Mouse (Mus musculus) stomach, embryonic 14.5 days (tissue): ENCODE results near the gene Glrx5. TPM values are rescaled to one million over a fixed set of nuclear protein-coding genes. Genes with fewer than 3 reads are reported as not detected.
A peak's percentile ranks its signal among the peaks of the same experiment; 100 is the strongest.

Experiments used
- ATAC-seq: fragments of 200-750 bp; cut with Nextera tagmentation; 2 replicates; pipeline ENCODE4 v1.8.0; 2017; ENCODE audit warnings: low read depth, moderate TSS enrichment; ENCODE audit not compliant: insufficient number of reproducible peaks, insufficient read depth, low FRiP score
- H3K27ac ChIP-seq: fragments of 300-500 bp; sonication (generic); 2 replicates; pipeline ENCODE4 v1.5.1; 2014; ENCODE audit warnings: mild to moderate bottlenecking, low read length, moderate library complexity, mixed read lengths
- H3K27me3 ChIP-seq: fragments of 300-500 bp; sonication (generic); 2 replicates; pipeline ENCODE4 v1.6.1; 2014; ENCODE audit warnings: low read length, control low read depth, mixed read lengths; ENCODE audit not compliant: control insufficient read depth, insufficient read depth
- H3K36me3 ChIP-seq: fragments of 300-500 bp; sonication (generic); 2 replicates; pipeline ENCODE4 v1.6.1; 2014; ENCODE audit warnings: mild to moderate bottlenecking, control low read depth, low read length, moderate library complexity, mixed read lengths; ENCODE audit not compliant: control insufficient read depth, insufficient read depth
- H3K4me1 ChIP-seq: fragments of 300-500 bp; sonication (generic); 2 replicates; pipeline ENCODE4 v1.6.1; 2014; ENCODE audit warnings: low read length, control low read depth, mixed read lengths; ENCODE audit not compliant: control insufficient read depth, insufficient read depth
- H3K4me2 ChIP-seq: fragments of 300-500 bp; sonication (generic); replicated peaks from 2 replicates; pipeline ENCODE4 v1.6.1; 2014; ENCODE audit warnings: low read depth, low read length, control low read depth
- H3K4me3 ChIP-seq: fragments of 300-500 bp; sonication (generic); 2 replicates; pipeline ENCODE4 v1.5.1; 2014; ENCODE audit warnings: low read depth, low read length, control low read depth
- H3K9ac ChIP-seq: fragments of 300-500 bp; sonication (generic); replicated peaks from 2 replicates; pipeline ENCODE4 v1.6.1; 2014; ENCODE audit warnings: low read depth, mild to moderate bottlenecking, control low read depth, low read length, moderate library complexity, mixed read lengths
- H3K9me3 ChIP-seq: fragments of 300-500 bp; sonication (generic); 2 replicates; pipeline ENCODE4 v1.6.1; 2016; ENCODE audit warnings: low read depth, low read length, control low read depth; ENCODE audit not compliant: control insufficient read depth
- WGBS: fragments of 180-500 bp; shearing (Covaris S2); extraction: QIAGEN DNeasy Blood & Tissue Kit; methylation state at CpG from one replicate; pipeline ENCODE4 v1.1.7; 2014; 5-methylcytosine and 5-hydroxymethylcytosine counted together
- polyA plus RNA-seq: library from polyadenylated mRNA; unstranded; fragments of >200 nt; fragmentation: Nextera tagmentation; extraction: Ambion mirVana; gene quantifications from 2 replicates; pipeline ENCODE4 v1.2.1, GENCODE M21; 2014

Glrx5 gene
- polyA plus RNA-seq, 1 experiment from 2014 or later: 144 TPM

GRCm38 (mm10) chr12:105021441-105022069 lies 10.9 kb upstream of the Glrx5 start:
- WGBS: 73% methylated on average over 8 of the region's 8 CpGs
- H3K27me3 ChIP-seq: no peaks in the 10 kb centered on the region
- no peak overlapping the region for H3K4me2 ChIP-seq
- no peaks in the 10 kb centered on the region for H3K36me3 ChIP-seq
- H3K27ac ChIP-seq: no peak overlapping the region
- H3K4me1 ChIP-seq: 0 out of 2 replicates have a peak, but pooled peaks cover 2% of the 10 kb centered on the region
- H3K9me3 ChIP-seq: peaks cover 2% of the 10 kb centered on the region; the same call in 1 of the 2 replicates
- no peak overlapping the region for H3K9ac ChIP-seq
- no peak overlapping the region for H3K4me3 ChIP-seq
- ATAC-seq: no peak

DNA sequence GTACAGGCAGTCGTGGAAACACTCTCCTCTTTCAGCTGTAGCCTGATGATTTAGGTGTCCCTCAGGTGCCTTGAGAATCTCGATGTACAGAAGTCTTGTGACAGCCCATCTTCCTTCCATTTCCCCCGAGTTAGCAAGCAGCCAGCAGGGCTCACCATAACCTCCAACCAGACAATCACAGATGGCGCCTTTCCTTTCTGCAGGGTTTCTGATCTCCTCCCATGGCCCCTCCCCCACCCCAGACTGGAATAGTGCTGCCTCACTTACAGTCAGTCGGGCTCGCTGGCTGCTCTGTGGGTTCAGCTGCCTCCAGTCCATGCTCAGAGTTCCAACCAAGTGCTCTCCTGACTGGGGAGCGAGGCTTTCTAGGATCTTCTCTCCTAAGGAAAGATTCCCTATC lies 10.3 kb upstream of the Glrx5 start:
- Histone ChIP-seq H3K4me1 (0 out of 2 replicates have a peak, but pooled peaks cover 2% of the 10 kb centered on the region), H3K9me3 (peaks cover 2% of the 10 kb centered on the region; the same call in 1 of the 2 replicates), H3K4me2 (no peak overlapping the region), H3K27ac (no peak overlapping the region), H3K4me3 (no peak overlapping the region), H3K9ac (no peak overlapping the region), H3K27me3 (no peaks in the 10 kb centered on the region), H3K36me3 (no peaks in the 10 kb centered on the region)
- 55% methylated on average over 7 of the region's 7 CpGs for WGBS
- no peak for ATAC-seq

DNA sequence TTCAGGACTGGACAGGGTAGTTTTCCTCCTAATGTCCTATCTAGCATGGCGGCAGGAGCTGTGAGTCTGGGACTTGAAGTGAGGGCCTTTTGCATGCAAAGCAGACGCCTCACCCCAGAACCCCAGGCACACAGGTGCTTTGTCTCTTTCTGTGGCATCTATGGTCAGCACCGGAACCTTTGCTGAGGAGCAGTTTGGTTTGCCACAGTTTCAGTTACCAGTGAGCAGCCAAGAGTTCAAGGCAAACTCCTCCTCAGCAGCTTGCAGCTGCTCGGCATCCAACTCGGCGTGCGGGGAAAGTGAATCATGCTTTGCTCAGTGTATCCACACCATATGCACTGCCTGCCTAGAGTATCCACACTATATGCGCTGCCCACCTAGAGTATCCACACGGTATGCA lies 9.7 kb upstream of the Glrx5 start:
- no peak for ATAC-seq
- Histone ChIP-seq H3K4me1 (0 out of 2 replicates have a peak, but pooled peaks cover 2% of the 10 kb centered on the region), H3K4me2 (no peak overlapping the region), H3K9ac (no peak overlapping the region), H3K9me3 (peaks cover 2% of the 10 kb centered on the region; the same call in 1 of the 2 replicates), H3K27me3 (no peaks in the 10 kb centered on the region), H3K4me3 (no peak overlapping the region), H3K27ac (no peak overlapping the region), H3K36me3 (no peaks in the 10 kb centered on the region)
- WGBS: 97% methylated on average over 9 of the region's 9 CpGs

- peak; percentile 60; the same call in 1 of the 2 replicates for ATAC-seq
- Histone ChIP-seq H3K36me3 (peaks cover 4% of the 10 kb centered on the region), H3K4me2 (no peak overlapping the region), H3K4me1 (no peaks in the 10 kb centered on the region), H3K9me3 (peaks cover 2% of the 10 kb centered on the region; the same call in 1 of the 2 replicates), H3K27ac (no peak overlapping the region), H3K9ac (no peak overlapping the region), H3K4me3 (no peak overlapping the region), H3K27me3 (no peaks in the 10 kb centered on the region)
- WGBS: 46% methylated on average over 8 of the region's 8 CpGs
Measured at GRCm38 (mm10) chr12:105025271-105025946, 7.1 kb upstream of the Glrx5 start.

DNA sequence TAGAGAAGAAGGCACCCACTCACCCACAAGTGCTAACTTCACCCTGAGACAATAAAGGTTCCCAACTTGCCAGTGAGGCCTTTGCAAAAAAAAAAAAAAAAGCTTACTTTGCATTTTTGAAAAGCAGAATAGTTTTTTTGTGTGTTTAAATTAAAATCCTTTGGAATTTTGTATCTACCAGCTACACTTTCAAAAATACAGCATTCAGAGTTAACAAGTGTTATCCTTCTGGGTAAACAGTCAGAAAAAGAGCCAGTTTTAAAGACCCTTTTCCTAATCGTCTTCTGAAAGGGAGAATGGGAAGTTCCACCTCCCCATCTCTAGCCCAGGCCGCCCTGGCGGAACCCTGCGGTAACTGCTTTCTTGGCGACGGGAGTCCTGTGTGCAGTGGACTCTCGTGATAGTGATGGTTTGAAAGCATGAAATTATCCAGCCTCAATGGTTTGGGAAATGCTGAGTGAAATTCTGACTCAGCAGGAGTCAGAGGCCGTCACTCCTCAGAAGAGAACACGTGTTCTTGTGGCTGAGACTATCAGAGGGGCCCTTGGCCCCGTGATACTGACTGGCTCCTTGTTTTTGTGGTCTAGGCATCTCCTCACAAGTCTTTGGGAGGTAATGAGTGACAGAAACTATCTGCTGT lies 6.4 kb upstream of the Glrx5 start:
- peaks cover 4% of the 10 kb centered on the region for H3K36me3 ChIP-seq
- H3K4me3 ChIP-seq: no peak overlapping the region
- H3K9me3 ChIP-seq: peaks cover 2% of the 10 kb centered on the region; the same call in 1 of the 2 replicates
- no peaks in the 10 kb centered on the region for H3K27me3 ChIP-seq
- no peak overlapping the region for H3K9ac ChIP-seq
- H3K4me1 ChIP-seq: peaks cover 6% of the 10 kb centered on the region; the same call in 1 of the 2 replicates
- WGBS: 62% methylated on average over 10 of the region's 10 CpGs
- ATAC-seq: no peak
- no peak overlapping the region for H3K27ac ChIP-seq
- no peak overlapping the region for H3K4me2 ChIP-seq

- H3K4me2 ChIP-seq: no peak overlapping the region
- peaks cover 2% of the 10 kb centered on the region; the same call in 1 of the 2 replicates for H3K9me3 ChIP-seq
- WGBS: 35% methylated on average over 15 of the region's 15 CpGs
- H3K9ac ChIP-seq: no peak overlapping the region
- ATAC-seq: no peak
- no peak overlapping the region for H3K27ac ChIP-seq
- peaks cover 4% of the 10 kb centered on the region for H3K36me3 ChIP-seq
- H3K4me1 ChIP-seq: peaks cover 8% of the 10 kb centered on the region; the same call in 1 of the 2 replicates
- H3K4me3 ChIP-seq: no peak overlapping the region
- no peaks in the 10 kb centered on the region for H3K27me3 ChIP-seq
Measured at GRCm38 (mm10) chr12:105027323-105027991, 5.0 kb upstream of the Glrx5 start.

DNA sequence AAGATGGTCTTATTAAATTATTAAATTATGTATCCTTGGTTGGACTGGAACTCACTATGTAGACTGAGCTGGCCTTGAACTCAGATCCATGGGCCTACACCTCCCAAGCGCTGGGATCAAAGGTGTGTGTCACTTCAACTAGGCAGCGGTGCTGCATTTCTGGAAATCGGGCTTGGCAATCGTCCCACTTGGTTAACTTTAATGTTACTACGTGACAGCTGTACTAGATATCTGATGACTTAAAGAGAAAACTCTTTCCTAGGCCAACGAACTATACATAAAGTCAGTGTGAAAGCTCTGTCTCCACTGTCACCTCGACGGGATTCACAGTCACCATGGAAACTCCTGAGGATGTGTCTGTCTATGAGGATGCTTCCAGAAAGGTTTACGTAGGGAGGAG lies 2.6 kb upstream of the Glrx5 start:
- H3K4me3 ChIP-seq: no peak overlapping the region
- H3K27me3 ChIP-seq: no peaks in the 10 kb centered on the region
- no peak for ATAC-seq
- H3K36me3 ChIP-seq: peaks cover 4% of the 10 kb centered on the region
- H3K4me1 ChIP-seq: peaks cover 20% of the 10 kb centered on the region; the same call in 1 of the 2 replicates
- no peak overlapping the region for H3K4me2 ChIP-seq
- H3K9me3 ChIP-seq: no peaks in the 10 kb centered on the region
- no peak overlapping the region for H3K27ac ChIP-seq
- 86% methylated on average over 9 of the region's 9 CpGs for WGBS
- no peak overlapping the region for H3K9ac ChIP-seq
